Mouse (Mus musculus) liver, embryonic 16.5 days (tissue): ENCODE results near the gene Riok2. TPM values are rescaled to one million over a fixed set of nuclear protein-coding genes. Genes with fewer than 3 reads are reported as not detected.
"Not testable (repeated sequence)": the region's sequence is repeated elsewhere in the genome, so short reads cannot be mapped to it uniquely, and the experiment has no call there.

Experiments used
- ATAC-seq: fragments of 200-750 bp; cut with Nextera tagmentation; 2 replicates; pipeline ENCODE4 v1.8.0; 2017; ENCODE audit warnings: low read depth, mild to moderate bottlenecking, moderate number of reproducible peaks, moderate library complexity
- H3K27ac ChIP-seq: fragments of 300-500 bp; sonication (generic); 2 replicates; pipeline ENCODE4 v1.5.1; 2014; ENCODE audit warnings: mild to moderate bottlenecking, low read length
- H3K27me3 ChIP-seq: fragments of 300-500 bp; sonication (generic); 2 replicates; pipeline ENCODE4 v1.6.1; 2014; ENCODE audit warnings: low read depth, low read length, mixed read lengths; ENCODE audit not compliant: control insufficient read depth, insufficient read depth
- H3K36me3 ChIP-seq: fragments of 300-500 bp; sonication (generic); 2 replicates; pipeline ENCODE4 v1.6.1; 2014; ENCODE audit warnings: mild to moderate bottlenecking; ENCODE audit not compliant: control insufficient read depth, insufficient read depth
- H3K4me1 ChIP-seq: fragments of 300-500 bp; sonication (generic); 2 replicates; pipeline ENCODE4 v1.6.1; 2014; ENCODE audit warnings: low read depth, low read length, mixed read lengths; ENCODE audit not compliant: control insufficient read depth
- H3K4me2 ChIP-seq: fragments of 300-500 bp; sonication (generic); 2 replicates; pipeline ENCODE4 v1.6.1; 2014; ENCODE audit warnings: low read depth, low read length, mixed read lengths
- H3K4me3 ChIP-seq: fragments of 300-500 bp; sonication (generic); 2 replicates; pipeline ENCODE4 v1.5.1; 2014; ENCODE audit warnings: low read depth, mild to moderate bottlenecking, low read length
- H3K9ac ChIP-seq: fragments of 300-500 bp; sonication (generic); 2 replicates; pipeline ENCODE4 v1.6.1; 2014; ENCODE audit warnings: low read depth, low read length
- H3K9me3 ChIP-seq: fragments of 300-500 bp; sonication (generic); replicated peaks from 2 replicates; pipeline ENCODE4 v1.6.1; 2016; ENCODE audit warnings: low read length; ENCODE audit not compliant: control insufficient read depth
- WGBS: fragments of 180-500 bp; shearing (Covaris S2); extraction: QIAGEN DNeasy Blood & Tissue Kit; methylation state at CpG from one replicate; pipeline ENCODE4 v1.1.7; 2014; ENCODE audit not compliant: insufficient replicate concordance; 5-methylcytosine and 5-hydroxymethylcytosine counted together
- polyA plus RNA-seq: library from polyadenylated mRNA; unstranded; fragments of >200 nt; fragmentation: Nextera tagmentation; extraction: Ambion mirVana; gene quantifications from 2 replicates; pipeline ENCODE4 v1.2.1, GENCODE M21; 2015

Gene Riok2
- polyA plus RNA-seq = 9.1 TPM in 2 replicates

GRCm38 (mm10) chr17:17373918-17374910 is at the start of gene Riok2:
Gene Riok2, plus strand, starts transcription at chr17:17374309.
- peaks cover 3% of the 10 kb centered on the region; the same call in 1 of the 2 replicates for H3K36me3 ChIP-seq
- peak within 1 kb of the TSS; percentile 88 for H3K27ac ChIP-seq
- peak; percentile 97 for ATAC-seq
- H3K4me3 ChIP-seq = peak within 1 kb of the TSS; percentile 77
- peaks cover 12% of the 10 kb centered on the region for H3K4me1 ChIP-seq
- H3K9me3 ChIP-seq = no peaks in the 10 kb centered on the region
- peak within 1 kb of the TSS; percentile 94 for H3K4me2 ChIP-seq
- H3K27me3 ChIP-seq = no peaks in the 10 kb centered on the region
- H3K9ac ChIP-seq = peak within 1 kb of the TSS; percentile 75
- under 1% methylated on average over 48 of the region's 48 CpGs for WGBS

GRCm38 (mm10) chr17:17326022-17326421 is 48.1 kb upstream of the Riok2 start:
- H3K27me3 ChIP-seq, H3K9me3 ChIP-seq, ATAC-seq, H3K4me1 ChIP-seq, H3K4me3 ChIP-seq, H3K9ac ChIP-seq, H3K27ac ChIP-seq, H3K36me3 ChIP-seq, H3K4me2 ChIP-seq: not testable (repeated sequence)
- WGBS = 53% methylated on average over 1 of the region's 1 CpGs

GRCm38 (mm10) chr17:17326636-17327035 is 47.5 kb upstream of the Riok2 start:
- H3K27ac ChIP-seq = no peak overlapping the region
- no peaks in the 10 kb centered on the region for H3K9me3 ChIP-seq
- ATAC-seq = no peak
- no peak overlapping the region for H3K4me3 ChIP-seq
- H3K36me3 ChIP-seq = no peaks in the 10 kb centered on the region
- no peak overlapping the region for H3K9ac ChIP-seq
- H3K27me3 ChIP-seq = no peaks in the 10 kb centered on the region
- 61% methylated on average over 4 of the region's 4 CpGs for WGBS
- H3K4me1 ChIP-seq = no peaks in the 10 kb centered on the region
- H3K4me2 ChIP-seq = no peak overlapping the region

- H3K27ac ChIP-seq, H3K36me3 ChIP-seq, H3K9me3 ChIP-seq, H3K9ac ChIP-seq, H3K4me1 ChIP-seq, H3K27me3 ChIP-seq: not testable (repeated sequence)
- Histone ChIP-seq H3K4me2 (peak overlapping the region; percentile 48), H3K4me3 (peak overlapping the region; percentile 32)
- peak; percentile 30; the same call in 1 of the 2 replicates for ATAC-seq
- WGBS = 5% methylated on average over 28 of the region's 40 CpGs
Observed at GRCm38 (mm10) chr17:17345374-17346183, 28.5 kb upstream of the Riok2 start.

- H3K36me3 ChIP-seq, H3K27ac ChIP-seq, ATAC-seq, H3K9me3 ChIP-seq, H3K4me1 ChIP-seq, H3K9ac ChIP-seq, H3K27me3 ChIP-seq: not testable (repeated sequence)
- 38% methylated on average over 4 of the region's 4 CpGs for WGBS
- Histone ChIP-seq H3K4me2 (peak overlapping the region; percentile 48; the same call in 1 of the 2 replicates), H3K4me3 (peak overlapping the region; percentile 32)
Observed at GRCm38 (mm10) chr17:17346281-17346680, 27.8 kb upstream of the Riok2 start.

GRCm38 (mm10) chr17:17373550-17373917 is 575 bp upstream of the Riok2 start:
- no peak for ATAC-seq
- peaks cover 3% of the 10 kb centered on the region; the same call in 1 of the 2 replicates for H3K36me3 ChIP-seq
- peak overlapping the region; percentile 94 for H3K4me2 ChIP-seq
- WGBS = 5% methylated on average over 6 of the region's 6 CpGs
- H3K4me3 ChIP-seq = peak overlapping the region; percentile 77
- no peaks in the 10 kb centered on the region for H3K27me3 ChIP-seq
- H3K4me1 ChIP-seq = peaks cover 12% of the 10 kb centered on the region
- peak overlapping the region; percentile 71 for H3K9ac ChIP-seq
- H3K27ac ChIP-seq = peak overlapping the region; percentile 88
- no peaks in the 10 kb centered on the region for H3K9me3 ChIP-seq

GRCm38 (mm10) chr17:17375581-17375980 is 1.5 kb downstream of the Riok2 start:
- no peaks in the 10 kb centered on the region for H3K27me3 ChIP-seq
- no peak overlapping the region for H3K27ac ChIP-seq
- peaks cover 3% of the 10 kb centered on the region for H3K36me3 ChIP-seq
- 62% methylated on average over 3 of the region's 3 CpGs for WGBS
- H3K4me2 ChIP-seq = peak overlapping the region; percentile 94
- H3K9me3 ChIP-seq = no peaks in the 10 kb centered on the region
- ATAC-seq = no peak
- peak overlapping the region; percentile 77 for H3K4me3 ChIP-seq
- H3K9ac ChIP-seq = no peak overlapping the region
- peaks cover 12% of the 10 kb centered on the region for H3K4me1 ChIP-seq

GRCm38 (mm10) chr17:17383703-17384102 is 9.6 kb downstream of the Riok2 start:
- Histone ChIP-seq H3K9me3 (no peaks in the 10 kb centered on the region), H3K27ac (no peak overlapping the region), H3K4me1 (no peaks in the 10 kb centered on the region), H3K4me2 (no peak overlapping the region), H3K27me3 (no peaks in the 10 kb centered on the region), H3K9ac (no peak overlapping the region), H3K4me3 (no peak overlapping the region), H3K36me3 (peaks cover 16% of the 10 kb centered on the region)
- ATAC-seq = no peak
- WGBS = 79% methylated on average over 4 of the region's 4 CpGs
